Mouse (Mus musculus): ENCODE measurements around the gene Cyth1. TPM values are rescaled to one million over a fixed set of nuclear protein-coding genes. Genes with fewer than 3 reads are reported as not detected.

Cyth1 gene
- total and polyA plus RNA-seq, 2 experiments from 2014 or later: 19.5 to 48.3 TPM

DNA sequence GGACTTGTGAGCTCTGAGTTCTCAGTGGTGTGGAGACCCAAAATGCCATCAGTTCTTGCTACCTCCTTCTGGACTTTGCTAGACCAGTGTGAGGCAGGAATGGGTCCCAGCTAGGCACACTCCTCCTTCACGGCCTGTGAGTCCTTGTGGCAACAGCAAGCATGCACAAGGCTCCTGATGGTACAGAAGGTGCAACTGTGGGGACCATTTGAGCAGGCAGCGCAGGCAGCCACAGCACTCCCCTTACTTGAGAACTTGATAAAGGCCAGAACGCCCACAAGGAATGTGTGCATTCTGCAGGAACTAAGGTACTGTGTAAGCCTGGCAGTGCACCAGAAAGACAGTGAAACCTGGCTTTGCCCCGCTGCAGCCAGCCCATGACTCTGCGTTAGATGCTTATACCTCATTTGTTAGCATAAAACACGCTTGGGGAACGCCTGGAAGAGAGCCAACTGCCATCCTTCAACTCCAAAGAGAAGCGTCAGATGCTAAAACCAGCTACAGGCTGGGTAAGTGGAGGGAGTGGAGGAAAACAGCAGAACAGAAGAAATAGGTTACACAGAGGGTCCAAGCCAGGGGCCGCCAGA, 98.2 kb downstream of the Cyth1 start:
- no peak for TF ChIP-seq CTCF (IDR thresholded peaks at IDR 0.05; ENCODE audit: low read depth)
- WGBS: 45% methylated on average over 9 of the region's 9 CpGs
- H3K27ac ChIP-seq: peak overlapping the region; percentile 45; the same call in 1 of the 2 replicates

DNA sequence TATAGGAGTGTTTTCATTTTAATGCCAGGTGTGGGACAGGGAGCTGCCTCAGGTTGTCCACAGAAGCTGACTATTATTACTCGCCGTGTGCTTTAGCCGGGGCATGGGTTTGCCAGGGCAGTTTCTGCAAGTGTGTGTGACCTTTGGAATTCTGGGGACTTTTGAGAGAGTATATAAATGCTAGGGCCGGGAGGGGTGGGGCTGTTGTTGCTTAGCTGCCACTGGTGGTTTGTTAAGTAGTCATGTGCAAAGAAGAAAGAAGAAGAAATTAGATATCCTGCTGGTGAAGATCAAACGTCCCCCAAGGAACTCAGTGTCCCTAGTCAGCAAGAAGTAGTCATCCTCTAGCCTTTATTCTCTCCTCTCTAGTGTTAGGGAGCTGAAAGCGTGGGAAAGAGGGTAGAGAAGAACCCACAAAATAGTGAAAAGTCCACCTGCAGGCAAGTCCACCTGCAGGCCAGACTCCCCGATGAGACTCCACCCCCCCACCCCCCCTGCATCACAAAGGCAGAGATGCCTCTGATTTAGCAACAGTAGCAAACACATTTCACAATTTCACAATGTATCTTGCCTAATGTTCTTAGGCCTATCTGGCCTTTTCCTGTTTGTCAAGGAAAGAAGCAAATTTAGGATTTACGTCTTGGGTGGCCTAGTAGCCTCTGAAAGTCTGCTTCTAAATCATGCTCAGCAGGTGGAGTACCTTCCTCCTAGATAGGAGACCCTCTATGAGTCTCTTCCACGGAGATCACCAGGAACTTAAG, 100.3 kb downstream of the Cyth1 start:
- DNase-seq (ENCODE audit: low spot score) (no peak), ATAC-seq (no peak)
- whole genome bisulfite sequencing: 72% methylated on average over 9 of the region's 9 CpGs
- H3K4me2 ChIP-seq (ENCODE audit: low read depth, low read length): no peak overlapping the region
- peaks cover 7% of the 10 kb centered on the region; the same call in 1 of the 2 replicates for H3K4me1 ChIP-seq (ENCODE audit: insufficient read depth, low read length)
- H3K27ac ChIP-seq: no peak overlapping the region
- H3K36me3 ChIP-seq (ENCODE audit: insufficient read depth, low read length): no peaks in the 10 kb centered on the region
- H3K27me3 ChIP-seq (ENCODE audit: insufficient read depth, low read length): no peaks in the 10 kb centered on the region
- no peak overlapping the region for H3K9ac ChIP-seq (replicated peaks; ENCODE audit: low read length)
- H3K4me3 ChIP-seq (ENCODE audit: low read length): no peak overlapping the region
- no peak for TF ChIP-seq CTCF (IDR thresholded peaks at IDR 0.05; ENCODE audit: low read depth)
- H3K9me3 ChIP-seq (ENCODE audit: low read length): no peaks in the 10 kb centered on the region

More for the DNA sequence above, 98.2 kb downstream of the Cyth1 start:
- Histone ChIP-seq H3K27me3 (ENCODE audit: insufficient read depth, low read length) (no peaks in the 10 kb centered on the region), H3K36me3 (ENCODE audit: insufficient read depth, low read length) (no peaks in the 10 kb centered on the region), H3K4me1 (ENCODE audit: insufficient read depth, low read length) (peaks cover 7% of the 10 kb centered on the region; the same call in 1 of the 2 replicates), H3K9ac (replicated peaks; ENCODE audit: low read length) (no peak overlapping the region), H3K4me2 (ENCODE audit: low read depth, low read length) (no peak overlapping the region), H3K4me3 (ENCODE audit: low read length) (no peak overlapping the region), H3K9me3 (ENCODE audit: low read length) (no peaks in the 10 kb centered on the region)
- peak; percentile 70 for DNase-seq (ENCODE audit: low spot score)
- no peak for ATAC-seq

DNA sequence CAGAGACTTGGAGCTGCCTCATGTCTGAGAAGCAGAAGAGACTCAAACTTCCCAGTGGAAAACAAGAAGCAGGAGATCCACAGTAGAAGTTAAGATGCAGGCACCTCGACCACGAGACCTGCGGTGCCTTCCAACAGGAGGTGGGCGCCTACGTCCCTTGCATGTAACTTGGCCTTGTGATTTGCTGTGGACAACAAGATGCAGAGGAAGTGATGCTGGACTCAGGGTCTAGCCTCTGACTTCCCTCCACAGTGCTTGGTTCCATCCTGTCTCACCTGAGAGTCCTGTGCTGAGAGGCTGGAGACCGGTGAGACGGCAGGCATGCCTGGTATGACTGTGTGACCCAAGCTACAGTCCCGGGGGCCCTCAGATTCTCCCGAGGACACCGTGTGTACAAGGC, 101.9 kb downstream of the Cyth1 start:
- DNase-seq (ENCODE audit: low spot score) (no peak), ATAC-seq (no peak)
- Histone ChIP-seq H3K36me3 (ENCODE audit: insufficient read depth, low read length) (no peaks in the 10 kb centered on the region), H3K4me2 (ENCODE audit: low read depth, low read length) (no peak overlapping the region), H3K27me3 (ENCODE audit: insufficient read depth, low read length) (no peaks in the 10 kb centered on the region), H3K27ac (no peak overlapping the region), H3K4me3 (ENCODE audit: low read length) (no peak overlapping the region), H3K9me3 (ENCODE audit: low read length) (no peaks in the 10 kb centered on the region), H3K4me1 (ENCODE audit: insufficient read depth, low read length) (peaks cover 7% of the 10 kb centered on the region; the same call in 1 of the 2 replicates), H3K9ac (replicated peaks; ENCODE audit: low read length) (no peak overlapping the region)
- WGBS: 93% methylated on average over 10 of the region's 10 CpGs
- TF ChIP-seq CTCF (IDR thresholded peaks at IDR 0.05; ENCODE audit: low read depth): no peak

DNA sequence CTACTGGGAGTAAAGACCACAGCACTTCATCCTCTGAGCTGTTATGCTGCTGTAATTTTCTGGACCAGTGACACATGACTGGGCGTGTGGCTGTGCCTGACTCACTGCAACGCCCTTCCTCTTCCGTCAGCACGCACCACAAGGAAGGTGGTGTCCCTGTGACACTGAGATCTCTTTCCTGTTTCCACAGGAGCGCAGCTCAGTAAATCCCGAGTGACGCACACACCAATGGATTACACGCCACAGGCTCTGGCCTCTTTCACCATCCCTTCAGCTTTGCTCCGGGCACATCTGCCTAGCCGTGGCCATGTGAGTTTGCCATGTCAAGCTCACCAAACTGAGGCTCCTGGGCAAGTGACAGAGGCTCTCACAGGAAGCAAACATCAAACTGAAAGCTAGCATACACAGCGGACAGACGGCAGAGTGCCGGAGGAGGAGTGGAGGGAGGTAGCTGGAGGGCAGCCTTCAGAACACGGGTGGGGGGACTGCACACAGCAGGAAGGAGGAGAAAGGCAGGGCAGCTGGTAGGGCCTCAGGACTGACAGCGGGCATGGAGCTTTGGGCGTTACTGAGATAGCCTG, 102.5 kb downstream of the Cyth1 start:
- Histone ChIP-seq H3K4me2 (ENCODE audit: low read depth, low read length) (no peak overlapping the region), H3K4me3 (ENCODE audit: low read length) (no peak overlapping the region), H3K9ac (replicated peaks; ENCODE audit: low read length) (no peak overlapping the region), H3K27me3 (ENCODE audit: insufficient read depth, low read length) (no peaks in the 10 kb centered on the region), H3K4me1 (ENCODE audit: insufficient read depth, low read length) (peaks cover 7% of the 10 kb centered on the region; the same call in 1 of the 2 replicates), H3K27ac (no peak overlapping the region), H3K9me3 (ENCODE audit: low read length) (no peaks in the 10 kb centered on the region), H3K36me3 (ENCODE audit: insufficient read depth, low read length) (no peaks in the 10 kb centered on the region)
- ATAC-seq: no peak
- TF ChIP-seq CTCF (IDR thresholded peaks at IDR 0.05; ENCODE audit: low read depth): no peak
- 71% methylated on average over 16 of the region's 16 CpGs for WGBS
- DNase-seq (ENCODE audit: low spot score): no peak

DNA sequence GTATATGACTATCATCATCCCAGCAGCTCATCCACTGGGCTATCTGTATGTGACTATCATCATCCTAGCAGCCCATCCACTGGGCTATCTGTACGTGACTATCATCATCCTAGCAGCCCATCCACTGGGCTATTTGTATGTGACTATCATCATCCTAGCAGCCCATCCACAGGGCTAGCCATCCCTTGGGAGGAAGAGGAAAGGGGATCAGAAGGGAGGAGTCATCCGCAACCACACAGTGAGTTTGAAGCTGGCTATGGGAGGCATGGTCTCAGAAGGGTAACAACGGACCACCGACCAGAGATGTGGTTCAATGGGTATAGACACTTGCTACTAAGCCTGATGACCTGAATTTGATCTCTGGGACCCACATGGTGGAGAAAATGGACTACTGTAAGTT, 103.3 kb downstream of the Cyth1 start:
- Histone ChIP-seq H3K27me3 (ENCODE audit: insufficient read depth, low read length) (no peaks in the 10 kb centered on the region), H3K4me1 (ENCODE audit: insufficient read depth, low read length) (peaks cover 2% of the 10 kb centered on the region; the same call in 1 of the 2 replicates), H3K4me3 (ENCODE audit: low read length) (no peak overlapping the region), H3K9me3 (ENCODE audit: low read length) (no peaks in the 10 kb centered on the region), H3K27ac (no peak overlapping the region), H3K36me3 (ENCODE audit: insufficient read depth, low read length) (no peaks in the 10 kb centered on the region), H3K4me2 (ENCODE audit: low read depth, low read length) (no peak overlapping the region), H3K9ac (replicated peaks; ENCODE audit: low read length) (no peak overlapping the region)
- over 99% methylated on average over 4 of the region's 4 CpGs for WGBS
- ATAC-seq (no peak), DNase-seq (ENCODE audit: low spot score) (no peak)
- no peak for TF ChIP-seq CTCF (IDR thresholded peaks at IDR 0.05; ENCODE audit: low read depth)

DNA sequence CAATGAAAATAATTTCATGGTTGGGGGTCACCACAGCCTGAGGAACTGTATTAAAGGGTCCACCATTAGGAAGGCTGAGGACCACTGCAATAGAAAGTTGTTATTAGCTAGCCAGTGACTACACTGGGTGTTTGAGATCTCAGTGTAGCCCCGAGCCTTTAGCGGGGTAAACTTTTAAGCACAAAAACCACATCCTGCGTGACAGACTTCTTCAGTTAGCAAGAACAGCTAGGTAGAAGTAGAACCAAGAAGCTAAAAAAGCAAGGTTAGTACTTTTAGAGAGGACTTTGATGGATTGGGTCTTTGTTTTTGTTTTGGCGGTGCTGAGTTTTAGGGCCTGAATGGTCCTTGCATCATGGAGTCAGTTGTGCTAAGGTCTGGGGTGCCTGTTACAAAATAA, 104.7 kb downstream of the Cyth1 start:
- no peak for DNase-seq (ENCODE audit: low spot score)
- H3K27ac ChIP-seq: no peak overlapping the region
- no peaks in the 10 kb centered on the region for H3K4me1 ChIP-seq (ENCODE audit: insufficient read depth, low read length)
- H3K36me3 ChIP-seq (ENCODE audit: insufficient read depth, low read length): no peaks in the 10 kb centered on the region
- no peak overlapping the region for H3K4me3 ChIP-seq (ENCODE audit: low read length)
- H3K9me3 ChIP-seq (ENCODE audit: low read length): no peaks in the 10 kb centered on the region
- no peak overlapping the region for H3K9ac ChIP-seq (replicated peaks; ENCODE audit: low read length)
- no peak for TF ChIP-seq CTCF (IDR thresholded peaks at IDR 0.05; ENCODE audit: low read depth)
- WGBS: 93% methylated on average over 4 of the region's 4 CpGs
- no peaks in the 10 kb centered on the region for H3K27me3 ChIP-seq (ENCODE audit: insufficient read depth, low read length)
- H3K4me2 ChIP-seq (ENCODE audit: low read depth, low read length): no peak overlapping the region
- no peak for ATAC-seq
